Mouse (Mus musculus): Measurements from ENCODE around the gene Mcidas.

DNA sequence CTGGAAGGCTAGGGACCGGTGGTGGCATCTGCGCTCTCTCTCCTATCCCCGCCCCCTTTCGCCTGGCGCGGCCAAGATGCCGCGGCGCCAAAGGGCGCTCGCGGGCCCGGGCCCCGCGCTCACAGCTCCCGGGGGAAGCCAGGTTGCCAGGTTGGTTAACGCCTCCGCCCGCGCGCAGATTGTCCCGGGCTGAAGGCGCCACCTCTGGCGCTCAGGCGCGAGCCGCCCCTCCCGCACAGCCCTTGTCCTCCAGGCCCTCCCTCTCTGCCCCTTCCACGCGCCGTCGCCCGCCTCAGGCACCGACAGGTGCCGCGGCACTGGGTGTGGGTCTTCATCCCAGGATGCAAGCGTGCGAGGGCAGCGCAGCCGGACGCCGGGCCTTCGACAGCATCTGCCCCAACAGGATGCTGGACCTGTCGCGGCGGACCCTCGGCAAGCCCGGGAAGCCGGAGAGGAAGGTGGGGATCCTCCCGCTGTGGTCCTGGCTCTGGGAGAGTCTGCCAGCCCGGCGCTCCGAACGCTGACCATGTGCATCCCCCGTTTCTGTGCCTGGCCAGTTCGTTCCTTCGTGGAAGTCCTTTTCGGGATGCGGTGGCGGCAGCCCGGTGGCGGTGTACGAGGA, at the start of gene Mcidas:
- TF ChIP-seq POLR2A (IDR thresholded peaks at IDR 0.05; ENCODE audit: insufficient read length, low read depth) (no peak), CEBPB (IDR thresholded peaks at IDR 0.05; ENCODE audit: insufficient read depth, poor library complexity, severe bottlenecking) (no peak)

Measured in myocyte (in vitro differentiated cells).